Mouse (Mus musculus): ENCODE results near the gene Cdc42bpb.

Gene Cdc42bpb

DNA sequence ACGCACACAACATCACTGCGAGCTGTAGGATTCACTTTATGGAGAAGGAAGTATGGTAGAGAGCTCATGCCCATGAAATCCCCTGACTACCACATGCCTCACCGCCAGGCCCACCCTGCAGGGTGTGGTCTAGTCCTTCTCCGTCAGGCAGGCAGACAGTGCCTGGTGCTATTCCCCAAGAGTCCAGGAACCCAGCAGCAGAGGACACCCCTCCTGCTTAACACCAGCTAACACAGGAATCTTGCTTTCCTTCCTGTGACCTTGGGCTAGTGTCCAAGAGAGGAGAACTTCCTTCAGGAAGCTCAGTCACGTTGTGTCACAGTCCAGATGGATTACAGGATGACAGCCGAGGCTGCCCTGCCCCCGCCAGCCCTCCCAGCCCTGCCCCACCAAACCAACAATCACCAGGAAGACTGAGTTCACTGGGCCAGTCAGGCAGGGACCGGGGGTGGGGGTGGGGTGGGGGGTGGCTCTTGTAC is 9.2 kb upstream of the Cdc42bpb start:
- no peak for DNase-seq (ENCODE audit: low spot score)

DNA sequence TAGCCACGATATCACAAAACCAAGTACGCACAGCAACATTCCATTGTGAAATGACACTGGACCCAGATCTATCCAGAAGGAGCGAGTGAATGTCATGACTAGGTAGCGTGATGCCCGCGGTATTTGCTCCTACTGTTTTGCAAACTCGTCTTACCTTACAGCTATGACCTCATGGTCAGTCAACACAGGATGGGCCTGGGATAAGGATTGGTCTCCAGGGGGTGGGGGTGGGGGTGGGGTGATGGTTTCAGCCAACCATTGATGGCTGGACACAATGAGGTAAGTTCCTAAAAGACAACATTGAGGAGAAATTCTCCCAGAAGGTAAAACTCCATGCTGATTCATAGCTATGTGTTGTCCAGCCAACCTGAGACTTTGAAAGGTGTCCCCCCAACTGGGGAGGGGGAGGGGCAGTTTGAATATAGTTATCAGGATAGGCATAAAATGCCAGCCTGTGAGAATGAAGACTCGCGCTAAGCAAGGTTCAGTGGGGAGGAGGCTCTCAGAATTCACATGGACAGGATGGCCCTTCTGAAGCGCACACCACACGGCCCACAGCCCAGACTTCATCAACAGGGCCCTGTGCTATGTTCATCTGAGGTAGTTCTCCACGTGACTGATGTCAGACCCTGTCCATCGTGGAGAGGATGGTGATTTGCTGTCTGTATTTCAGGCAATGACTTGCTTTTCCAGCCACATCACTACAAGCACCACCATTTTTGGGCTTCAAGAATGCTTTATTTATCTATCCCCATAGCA is 8.5 kb upstream of the Cdc42bpb start:
- no peak for DNase-seq (ENCODE audit: low spot score)

- no peak for DNase-seq (ENCODE audit: low spot score)
Observed at GRCm38 (mm10) chr12:111378812-111379211, 1.3 kb upstream of the Cdc42bpb start.

DNA sequence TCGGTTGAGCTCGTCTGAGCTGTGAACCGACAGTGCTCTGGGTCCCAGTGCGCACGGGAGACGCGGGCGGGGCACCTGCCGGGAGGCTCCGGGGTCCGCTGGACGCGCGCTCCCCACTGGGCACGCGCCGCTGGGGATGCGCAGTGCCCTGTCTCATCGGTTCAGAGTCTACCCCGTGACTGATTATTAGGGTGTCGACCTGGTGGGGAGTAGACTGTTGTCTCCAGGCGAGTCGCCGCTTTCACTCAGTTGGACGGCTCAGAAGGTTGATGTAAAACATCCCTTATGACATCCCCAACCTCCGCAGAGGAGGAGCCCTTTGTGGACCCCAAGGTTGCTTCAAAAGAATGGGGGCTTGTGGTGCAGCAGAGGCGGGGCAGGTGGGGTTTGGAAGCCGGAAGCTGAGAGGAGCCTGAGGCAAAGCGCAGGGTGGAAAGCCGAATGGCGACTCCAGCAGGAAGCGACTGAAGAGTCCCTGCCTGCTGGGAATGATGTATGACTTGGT is 520 bp upstream of the Cdc42bpb start:
- no peak for DNase-seq (ENCODE audit: low spot score)

DNA sequence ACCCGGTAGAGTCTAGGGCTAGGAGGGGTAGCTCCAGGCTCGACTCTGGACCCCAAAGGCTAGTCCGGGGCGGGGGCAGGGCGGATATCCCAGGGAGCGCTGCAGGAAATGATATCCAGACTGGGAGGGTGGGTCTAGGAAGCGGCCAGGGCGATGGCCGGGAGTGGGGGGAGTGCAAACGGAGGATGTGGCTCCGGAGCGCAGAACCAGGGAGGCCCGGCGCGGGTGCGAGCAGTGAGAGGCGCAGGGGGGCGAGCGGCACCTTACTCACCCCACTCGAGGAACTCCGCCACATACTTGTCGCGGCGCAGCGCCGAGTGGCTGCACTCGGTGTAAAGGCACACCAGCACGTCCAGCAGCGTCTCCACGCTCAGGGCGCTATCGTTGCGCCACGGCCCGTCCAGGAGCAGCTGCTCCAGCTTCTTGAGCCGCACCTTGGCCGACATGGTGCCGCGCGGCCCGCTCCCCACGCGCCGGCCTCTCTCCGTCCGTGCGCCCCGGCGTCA is 639 bp downstream of the Cdc42bpb start:
- no peak for DNase-seq (ENCODE audit: low spot score)

GRCm38 (mm10) chr12:111376053-111376452 is 1.5 kb downstream of the Cdc42bpb start:
- DNase-seq (ENCODE audit: low spot score) = no peak

GRCm38 (mm10) chr12:111375559-111375958 is 2.0 kb downstream of the Cdc42bpb start:
- DNase-seq (ENCODE audit: low spot score) = no peak

DNA sequence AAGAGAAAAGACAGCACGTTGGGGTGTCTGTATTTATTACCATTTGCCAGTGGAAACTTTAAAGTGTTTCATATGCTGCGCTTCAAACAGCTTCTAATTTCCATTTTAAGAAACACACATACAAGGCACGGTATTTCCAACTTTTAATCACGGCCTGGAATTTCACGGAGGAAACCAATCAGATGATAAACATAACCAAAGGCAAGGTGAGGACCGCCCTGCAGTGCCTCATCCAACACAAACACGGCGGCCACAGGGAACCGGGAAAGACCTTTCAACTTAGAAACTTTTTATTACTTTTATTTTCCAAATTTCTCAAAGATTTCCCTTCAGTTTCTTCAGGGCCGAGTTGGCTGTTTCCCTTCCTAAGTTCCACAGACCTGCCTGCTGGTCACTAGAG is 2.8 kb downstream of the Cdc42bpb start:
- no peak for DNase-seq (ENCODE audit: low spot score)

DNA sequence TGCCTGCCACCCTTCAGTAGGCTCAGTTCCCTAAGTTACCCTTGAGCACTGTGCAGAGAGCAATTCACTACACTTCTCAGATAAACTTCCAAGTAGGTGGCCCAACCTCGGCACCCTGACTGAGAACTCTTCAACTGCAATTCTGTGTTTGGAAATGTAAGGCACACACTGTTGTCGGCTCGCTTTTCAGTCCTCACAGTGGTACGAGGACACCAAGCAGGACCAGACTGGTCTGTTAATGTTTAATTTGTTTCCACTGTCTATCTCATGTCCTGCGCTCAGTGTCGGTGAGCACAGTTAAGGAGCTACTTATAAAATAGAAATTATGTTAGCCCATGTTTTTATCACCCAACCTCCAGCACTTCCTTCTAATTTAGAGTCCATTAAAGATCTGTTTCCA is 4.1 kb downstream of the Cdc42bpb start:
- no peak for DNase-seq (ENCODE audit: low spot score)

- no peak for DNase-seq (ENCODE audit: low spot score)
Observed at GRCm38 (mm10) chr12:111371905-111372304, 5.6 kb downstream of the Cdc42bpb start.

- no peak for DNase-seq (ENCODE audit: low spot score)
Observed at GRCm38 (mm10) chr12:111370249-111370648, 7.3 kb downstream of the Cdc42bpb start.

- DNase-seq (ENCODE audit: low spot score) = no peak
Observed at GRCm38 (mm10) chr12:111367065-111367464, 10.5 kb downstream of the Cdc42bpb start.

DNA sequence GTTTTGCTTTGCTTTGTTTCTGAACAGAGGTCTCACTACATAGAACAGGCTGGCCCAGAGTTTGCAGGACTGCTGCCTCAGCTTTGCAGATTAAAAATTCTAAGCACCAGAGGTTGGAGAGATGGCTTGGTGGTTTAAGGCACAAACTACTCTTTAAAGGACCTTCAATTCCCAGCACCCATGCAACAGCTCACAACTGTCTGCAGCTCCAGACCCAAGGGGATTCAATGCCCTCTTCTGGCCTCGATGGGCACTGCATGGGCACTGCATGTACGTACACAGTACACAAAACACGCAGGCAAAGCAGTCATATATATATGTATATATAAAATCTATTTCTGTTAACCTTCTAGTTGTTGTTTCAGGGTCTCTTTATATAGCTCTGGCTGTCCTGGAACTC is 13.3 kb downstream of the Cdc42bpb start:
- no peak for DNase-seq (ENCODE audit: low spot score)

GRCm38 (mm10) chr12:111361319-111362098 is 16.0 kb downstream of the Cdc42bpb start:
- DNase-seq (ENCODE audit: low spot score) = no peak

GRCm38 (mm10) chr12:111360671-111361070 is 16.8 kb downstream of the Cdc42bpb start:
- DNase-seq (ENCODE audit: low spot score) = no peak

DNA sequence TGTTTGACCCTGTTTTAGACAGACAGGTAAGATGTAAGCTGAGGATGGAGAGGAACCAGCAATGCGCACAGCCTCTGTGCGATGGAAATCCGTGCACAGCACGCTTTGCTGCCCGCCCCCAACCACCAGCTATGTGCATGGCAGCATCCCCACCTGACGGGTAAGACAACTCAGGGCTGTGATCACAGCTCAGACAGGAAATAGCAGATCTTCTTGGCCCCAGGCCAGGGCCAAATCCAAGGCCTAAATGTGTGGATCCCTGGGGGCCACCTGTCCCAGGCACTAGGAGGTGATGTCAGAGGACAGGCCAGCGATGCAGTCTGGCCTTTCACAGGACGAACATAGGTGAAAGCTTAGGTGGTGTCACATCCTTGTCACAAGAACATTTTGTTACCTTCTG is 21.3 kb downstream of the Cdc42bpb start:
- no peak for DNase-seq (ENCODE audit: low spot score)

DNA sequence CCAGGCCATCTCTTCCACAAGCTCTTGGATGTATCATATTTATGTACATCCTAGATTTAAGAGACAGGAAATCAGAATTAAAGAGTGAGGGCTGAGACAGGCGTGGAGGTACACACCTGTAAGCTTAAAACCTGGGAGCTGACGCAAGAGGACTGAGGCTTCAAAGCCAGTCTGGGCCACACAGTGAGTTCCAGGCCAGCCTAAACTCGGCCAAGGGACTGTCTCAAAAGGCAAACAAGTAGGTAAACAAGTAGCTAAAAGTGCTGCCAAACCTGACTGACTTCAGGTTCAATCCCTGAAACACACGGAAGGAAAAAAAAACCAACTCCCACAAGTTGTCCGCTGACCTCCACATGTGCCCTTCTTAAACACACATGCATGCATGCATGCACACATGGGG is 23.4 kb downstream of the Cdc42bpb start:
- DNase-seq (ENCODE audit: low spot score) = no peak

DNA sequence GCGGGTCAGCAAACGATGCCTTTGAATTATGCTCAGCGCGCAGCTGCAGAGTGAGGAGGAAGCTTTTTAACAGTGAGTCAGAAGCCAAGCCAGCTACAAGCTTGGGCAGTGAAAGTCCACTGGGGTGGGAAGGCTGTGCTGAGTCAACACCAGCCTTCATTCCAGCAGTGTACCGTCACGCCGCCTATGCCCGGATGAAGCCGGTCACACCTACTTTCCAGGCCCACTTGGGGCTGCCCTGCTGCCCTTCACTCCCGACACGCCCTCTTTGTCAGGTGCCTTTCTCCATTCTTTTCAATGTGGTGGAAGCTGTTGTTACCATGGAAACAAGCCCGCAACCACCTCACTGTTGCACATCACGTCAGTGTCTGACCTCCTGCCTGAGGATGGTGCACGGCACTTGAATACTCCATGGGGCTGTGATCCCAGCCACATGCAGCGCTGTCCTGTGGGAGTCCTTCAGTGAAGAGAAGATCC is 24.0 kb downstream of the Cdc42bpb start:
- DNase-seq (ENCODE audit: low spot score) = peak; percentile 56

DNA sequence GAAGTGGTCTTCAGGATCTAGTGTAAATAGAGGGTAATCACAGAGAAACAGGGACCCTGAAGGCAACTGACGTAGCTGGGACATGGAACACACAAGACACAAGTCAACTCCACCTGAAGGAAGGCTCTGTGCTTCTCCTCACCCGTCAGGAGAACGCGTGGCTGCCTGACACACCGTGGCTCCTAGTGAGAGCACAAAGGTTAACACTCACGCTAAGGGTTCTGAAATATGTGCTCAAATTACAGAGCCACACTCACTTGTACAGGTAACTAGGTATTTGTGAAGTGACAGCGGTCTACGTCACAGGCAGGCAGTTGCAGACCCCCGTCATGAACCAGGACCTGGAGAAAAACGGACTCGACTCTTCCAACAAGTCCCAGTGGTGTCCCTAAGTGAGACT is 24.5 kb downstream of the Cdc42bpb start:
- no peak for DNase-seq (ENCODE audit: low spot score)

DNA sequence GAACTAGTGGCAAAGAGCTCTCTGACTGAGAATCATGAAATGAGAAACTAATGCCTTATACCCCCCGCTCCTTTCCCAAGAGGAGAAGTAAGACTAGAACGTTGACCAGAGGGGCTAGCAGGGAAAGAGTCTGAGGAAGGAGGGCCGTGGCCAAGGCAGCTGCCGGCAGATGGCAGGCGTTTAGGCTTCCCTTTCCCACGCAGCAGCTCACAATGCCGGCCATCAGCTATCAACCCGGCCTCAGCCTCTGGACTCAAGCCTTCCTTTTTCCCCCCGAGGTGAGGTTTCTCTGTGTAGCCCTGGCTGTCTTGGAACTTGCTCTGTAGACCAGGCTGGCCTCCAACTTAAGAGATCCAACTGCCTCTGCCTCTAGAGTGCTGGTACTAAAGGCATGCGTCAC is 25.0 kb downstream of the Cdc42bpb start:
- no peak for DNase-seq (ENCODE audit: low spot score)

- no peak for DNase-seq (ENCODE audit: low spot score)
Observed at GRCm38 (mm10) chr12:111349540-111350231, 27.8 kb downstream of the Cdc42bpb start.

- no peak for DNase-seq (ENCODE audit: low spot score)
Observed at GRCm38 (mm10) chr12:111343956-111344355, 33.6 kb downstream of the Cdc42bpb start.

Measured in urinary bladder, postnatal 25 days (tissue).